Mouse (Mus musculus) brain, embryonic 14.5 days (tissue): ENCODE data around the gene Sbno2. TPM values are rescaled to one million over a fixed set of nuclear protein-coding genes. Genes with fewer than 3 reads are reported as not detected.
A peak's percentile ranks its signal among the peaks of the same experiment; 100 is the strongest.

ENCODE experiments used
- DNase-seq: peaks from one replicate; pipeline ENCODE4 v3.0.0-alpha.2; 2011; ENCODE audit warnings: low read depth
- CTCF ChIP-seq: fragments of 200-500 bp; IDR thresholded peaks from 2 replicates; pipeline ENCODE4 v1.5.1; 2012; ENCODE audit warnings: inconsistent platforms, mild to moderate bottlenecking, moderate library complexity, borderline replicate concordance; ENCODE audit not compliant: insufficient read depth, insufficient read length; ENCODE audit errors: extremely low read depth
- POLR2A ChIP-seq: fragments of 200-500 bp; IDR thresholded peaks from 2 replicates; pipeline ENCODE4 v1.6.1; 2012; ENCODE audit warnings: mild to moderate bottlenecking, inconsistent platforms, borderline replicate concordance; ENCODE audit not compliant: poor library complexity, insufficient read depth, insufficient read length, severe bottlenecking; ENCODE audit errors: extremely low read depth
- polyA plus RNA-seq: library from polyadenylated mRNA; depleted of rRNA; stranded (reverse); fragments of >200 nt; gene quantifications from 2 replicates; pipeline ENCODE4 v1.2.3, GENCODE M21; 2012

Gene Sbno2
- polyA plus RNA-seq, 1 experiment, result 31.1 TPM

DNA sequence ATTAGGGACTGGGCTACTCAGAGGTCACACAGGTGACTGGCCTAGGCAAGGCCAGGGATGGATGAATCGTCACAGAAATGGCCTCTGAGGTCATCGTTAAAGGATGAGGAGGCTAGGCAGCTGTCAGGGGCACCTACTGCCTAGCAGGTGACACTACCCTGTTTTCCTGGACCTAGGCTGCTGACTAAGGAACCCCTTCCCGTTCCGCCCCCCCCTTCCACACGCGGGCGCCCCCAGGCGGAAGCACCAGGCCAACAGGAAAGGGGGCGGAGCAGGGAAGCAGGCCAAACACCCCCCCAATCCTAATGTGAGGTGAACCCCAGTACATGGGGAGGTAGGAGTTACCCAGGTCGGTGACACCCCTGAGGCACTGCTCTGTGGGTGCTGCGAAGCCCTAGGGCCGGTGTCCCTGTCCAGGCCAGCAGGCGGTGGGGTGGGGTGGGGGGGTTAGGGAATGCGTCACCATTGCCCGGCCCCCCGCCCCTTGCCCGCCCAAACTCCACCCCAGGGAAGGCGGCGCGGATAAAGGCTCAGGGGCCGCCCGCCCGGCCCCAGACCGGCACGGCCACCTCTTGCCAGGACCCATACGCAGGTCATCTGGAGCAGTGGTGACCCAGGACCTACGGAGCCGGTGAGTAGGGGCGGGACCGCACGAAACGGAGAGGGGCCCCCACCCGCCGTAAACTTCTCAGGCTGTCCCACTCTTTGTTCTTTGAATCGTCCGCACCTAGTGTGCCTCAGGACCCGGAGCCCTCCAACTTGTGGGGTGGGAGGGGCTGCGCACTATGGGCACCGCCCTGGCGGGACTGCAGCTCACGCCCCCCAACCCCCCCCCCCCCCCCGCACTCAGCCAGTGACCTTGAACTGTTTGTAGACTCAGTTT, 42.6 kb upstream of the Sbno2 start, which contains the start of gene Midn:
Midn (plus strand) TSS at position 554 of the 883 bp plus-strand sequence.
- TF ChIP-seq CTCF (peak; percentile 53; the same call in 1 of the 2 replicates), POLR2A (peak; percentile 49; the same call in 1 of the 2 replicates)
- peak; percentile 83 for DNase-seq

GRCm38 (mm10) chr10:80147146-80147718, 41.9 kb upstream of the Sbno2 start:
- no peak for DNase-seq

GRCm38 (mm10) chr10:80146568-80147011, 41.2 kb upstream of the Sbno2 start:
- TF ChIP-seq CTCF, result no peak
- DNase-seq, result no peak

More at GRCm38 (mm10) chr10:80147146-80147718, 41.9 kb upstream of the Sbno2 start:
- TF ChIP-seq POLR2A, result no peak
- TF ChIP-seq CTCF, result no peak

GRCm38 (mm10) chr10:80145896-80146295, 40.5 kb upstream of the Sbno2 start:
- no peak for DNase-seq
- TF ChIP-seq CTCF, result no peak
- TF ChIP-seq POLR2A, result no peak

DNA sequence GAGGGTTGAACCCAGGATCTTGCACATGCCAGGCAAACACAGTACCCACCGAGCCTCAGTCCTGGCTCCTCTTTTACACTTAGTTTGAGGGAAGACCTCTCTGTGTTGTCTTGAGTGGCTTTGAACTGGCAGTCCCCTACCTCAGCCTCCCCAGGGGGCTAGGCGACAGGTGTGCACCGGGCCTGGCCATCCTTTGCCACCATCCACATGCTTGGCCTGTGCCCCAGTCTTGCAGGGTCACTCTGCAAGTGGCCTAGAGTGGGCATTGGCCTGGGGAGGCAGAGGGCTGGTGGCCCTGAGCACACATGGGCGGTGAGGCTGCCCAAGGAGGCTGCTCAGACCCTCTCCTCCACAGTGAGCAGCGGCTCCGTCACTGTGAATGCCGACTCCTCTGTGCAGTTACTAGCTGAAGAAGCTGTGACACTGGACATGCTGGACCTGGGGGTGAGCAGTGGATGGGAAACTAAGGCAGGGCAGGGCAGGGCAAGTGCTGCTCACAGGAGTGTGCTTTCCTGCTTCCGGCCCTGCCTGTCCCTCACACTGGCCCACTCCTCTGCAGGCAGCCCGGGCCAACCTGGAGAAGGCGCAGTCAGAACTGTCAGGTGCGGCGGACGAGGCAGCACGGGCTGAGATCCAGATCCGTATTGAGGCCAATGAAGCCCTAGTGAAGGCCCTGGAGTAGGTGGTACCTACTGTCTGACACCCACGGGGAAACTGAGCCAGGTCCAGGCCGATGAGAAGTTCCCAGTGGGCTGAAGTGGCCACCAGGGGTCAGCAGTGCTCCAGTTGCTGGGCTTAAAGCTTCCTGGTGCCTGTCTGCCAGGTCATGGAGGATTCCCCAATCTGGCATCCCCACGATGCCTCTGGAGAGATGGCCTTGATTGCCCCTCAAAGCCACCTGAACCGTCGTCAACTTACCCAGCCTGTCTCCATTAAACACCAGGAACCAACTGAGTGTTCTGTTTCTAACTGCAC, 39.8 kb upstream of the Sbno2 start:
- TF ChIP-seq CTCF (peak; percentile 85), POLR2A (no peak)

DNA sequence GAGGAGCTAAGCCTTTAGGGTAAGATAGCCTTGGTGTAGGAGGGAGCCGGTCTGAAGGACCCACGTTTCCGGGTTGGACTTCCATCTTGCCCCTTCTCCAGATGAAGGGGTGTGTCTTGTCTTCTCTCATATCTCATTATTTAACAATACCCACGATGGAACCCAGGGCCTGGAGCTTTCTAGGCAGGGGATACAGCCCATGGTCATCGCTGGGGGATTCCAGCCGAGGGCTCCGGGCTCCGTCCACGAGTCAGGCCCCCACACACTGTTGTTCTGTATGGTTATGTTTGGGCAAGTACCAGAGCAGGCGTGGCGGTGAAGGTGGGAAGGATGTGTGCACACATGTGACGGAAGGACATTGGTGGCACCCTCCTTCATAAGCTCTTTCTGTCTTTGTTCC, 38.8 kb upstream of the Sbno2 start:
- no peak for TF ChIP-seq CTCF
- TF ChIP-seq POLR2A, result no peak
- no peak for DNase-seq

More for the DNA sequence above, 39.8 kb upstream of the Sbno2 start:
- peak; percentile 73 for DNase-seq

DNA sequence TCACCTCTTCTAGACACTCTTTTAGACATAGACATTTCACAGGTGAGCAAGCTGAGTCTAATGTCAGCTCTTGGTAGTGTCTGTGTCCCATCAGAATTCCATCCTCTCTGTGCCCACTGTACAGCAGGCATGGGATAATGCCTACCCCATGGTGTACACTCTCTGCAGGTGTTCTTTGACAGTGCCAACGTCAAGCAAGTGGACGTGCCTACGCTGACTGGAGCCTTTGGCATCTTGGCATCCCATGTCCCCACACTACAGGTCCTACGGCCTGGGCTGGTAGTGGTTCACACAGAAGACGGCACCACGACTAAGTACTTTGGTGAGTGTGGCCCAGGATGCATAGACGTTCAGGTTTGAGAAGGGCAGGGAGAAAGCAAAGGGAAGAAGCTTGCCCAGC, 38.3 kb upstream of the Sbno2 start:
- TF ChIP-seq CTCF, result no peak
- TF ChIP-seq POLR2A, result no peak
- DNase-seq, result no peak

- TF ChIP-seq POLR2A (no peak), CTCF (no peak)
- no peak for DNase-seq
Observed at GRCm38 (mm10) chr10:80142530-80142925, 37.2 kb upstream of the Sbno2 start.

DNA sequence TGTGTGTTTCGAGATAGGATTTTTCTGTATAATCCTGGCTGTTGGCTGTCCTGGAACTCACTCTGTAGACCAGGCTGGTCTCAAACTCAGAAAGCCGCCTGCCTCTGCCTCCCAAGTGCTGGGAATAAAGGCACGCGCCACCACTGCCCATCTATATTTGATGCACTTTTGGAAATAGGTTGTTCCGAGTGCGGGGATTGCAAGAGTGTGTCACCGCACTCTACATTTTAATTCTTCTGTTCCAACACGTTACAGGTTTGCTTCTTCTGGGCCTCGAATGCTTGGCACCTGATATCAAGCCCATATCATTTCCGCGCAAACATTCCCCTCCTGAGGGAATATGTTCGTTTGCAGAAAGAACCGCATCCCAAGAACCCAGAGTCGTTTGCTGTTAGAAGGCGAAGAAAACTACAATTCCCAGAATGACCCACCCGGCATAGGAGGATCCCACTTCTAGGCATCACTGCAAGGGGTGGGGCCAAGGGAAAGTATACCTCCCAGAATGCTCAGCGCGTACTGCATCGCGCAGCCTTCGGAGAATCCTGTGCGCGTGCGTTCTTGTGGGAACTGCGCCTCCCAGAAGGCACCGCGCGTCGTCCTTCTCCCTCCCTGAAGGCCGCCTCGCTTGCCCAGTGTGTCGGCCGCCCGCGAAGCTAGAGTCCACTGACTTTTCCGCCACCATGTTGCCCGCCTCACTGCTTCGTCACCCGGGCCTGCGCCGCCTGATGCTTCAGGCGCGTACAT, 36.6 kb upstream of the Sbno2 start:
- DNase-seq, result peak; percentile 100
- peak; percentile 62; the same call in 1 of the 2 replicates for TF ChIP-seq POLR2A
- no peak for TF ChIP-seq CTCF

- DNase-seq, result peak; percentile 98
- no peak for TF ChIP-seq POLR2A
- peak; percentile 50; the same call in 1 of the 2 replicates for TF ChIP-seq CTCF
Observed at GRCm38 (mm10) chr10:80141243-80141642, 35.9 kb upstream of the Sbno2 start.

GRCm38 (mm10) chr10:80140666-80141035, 35.3 kb upstream of the Sbno2 start, which contains the start of gene Cbarp:
Cbarp (minus strand) TSS chr10:80140835.
- no peak for DNase-seq
- TF ChIP-seq POLR2A, result no peak
- no peak for TF ChIP-seq CTCF
